In genomic region chr8:90555415-90556078, GRCm38 (mm10) we compare ENCODE assay signal across 17 mouse cellular contexts.
A peak's percentile ranks its signal among the peaks of the same experiment; 100 is the strongest.
DNase-seq lines count a peak whose midpoint lies in the region; ATAC-seq and TF ChIP-seq lines count a peak whose summit lies in the region.
"Had no signal": no experiment of that assay in that cellular context is flagged by ENCODE, and none has a peak within 500 bp of the region (broad histone marks: within the 10 kb centered on the region; RNA-seq: fewer than 3 reads in every experiment).

No protein-coding gene starts in this region.

- H3K36me3 ChIP-seq in limb, embryonic 14.5 days (ENCODE audit: control insufficient read depth, insufficient read depth, low read length) = no peaks in the 10 kb centered on the region
- H3K36me3 ChIP-seq: embryonic facial prominence, embryonic 13.5 days; liver, embryonic 15.5 days had no signal

- no peak overlapping the region for H3K27ac ChIP-seq in limb, embryonic 14.5 days (replicated peaks; ENCODE audit: low read depth, low read length)
- H3K27ac ChIP-seq: embryonic facial prominence, embryonic 13.5 days; forebrain, embryonic 13.5 days; layer of hippocampus, adult 2 months; liver, embryonic 15.5 days had no signal

- no peaks in the 10 kb centered on the region for H3K9me3 ChIP-seq in limb, embryonic 14.5 days (ENCODE audit: control insufficient read depth, low read length)
- H3K9me3 ChIP-seq: embryonic facial prominence, embryonic 13.5 days; forebrain, embryonic 13.5 days; liver, embryonic 15.5 days had no signal

- peak; percentile 84 to 87 for DNase-seq in cerebellum, postnatal 10 days
- DNase-seq in cerebellum, adult 11 months = no peak
- peak; percentile 85 for DNase-seq in left cerebral cortex, postnatal 4 days
- no peak for DNase-seq in left cerebral cortex, postnatal 25 days (ENCODE audit: low spot score in 2 of 2)
- DNase-seq in kidney, adult 8-10 months = peak; percentile 5 to 7
- DNase-seq in limb, embryonic 14.5 days (ENCODE audit: low spot score) = peak; percentile 7
- DNase-seq in spleen, postnatal 36 days (ENCODE audit: low spot score in 2 of 2) = no peak
- DNase-seq: heart, postnatal 4 days; lung, postnatal 14 days; thymus, postnatal 14 days had no signal

- 43% methylated on average over 14 of the region's 14 CpGs for WGBS in limb, embryonic 14.5 days

- H3K4me3 ChIP-seq in limb, embryonic 14.5 days (replicated peaks; ENCODE audit: low read length) = no peak overlapping the region
- H3K4me3 ChIP-seq: embryonic facial prominence, embryonic 13.5 days; forebrain, embryonic 13.5 days; layer of hippocampus, adult 2 months; liver, embryonic 15.5 days had no signal

- H3K4me2 ChIP-seq in limb, embryonic 14.5 days (replicated peaks; ENCODE audit: low read depth, low read length, severe bottlenecking) = no peak overlapping the region
- H3K4me2 ChIP-seq: embryonic facial prominence, embryonic 13.5 days; forebrain, embryonic 13.5 days; heart, embryonic 11.5 days; liver, embryonic 15.5 days had no signal

- no peaks in the 10 kb centered on the region for H3K27me3 ChIP-seq in limb, embryonic 14.5 days (ENCODE audit: control insufficient read depth, insufficient read depth, low read length)
- H3K27me3 ChIP-seq: CH12.LX; embryonic facial prominence, embryonic 13.5 days; forebrain, embryonic 13.5 days; liver, embryonic 15.5 days had no signal

- H3K9ac ChIP-seq in limb, embryonic 14.5 days (ENCODE audit: low read depth, low read length, severe bottlenecking) = no peak overlapping the region
- H3K9ac ChIP-seq: embryonic facial prominence, embryonic 13.5 days; forebrain, embryonic 13.5 days; liver, embryonic 15.5 days had no signal

- intact Hi-C loops in left cerebral cortex, postnatal 4 days (cut with DNase I) = no loop called here
- intact Hi-C loops in left cerebral cortex, postnatal 25 days (cut with DNase I) = no loop called here

- no peaks in the 10 kb centered on the region for H3K4me1 ChIP-seq in limb, embryonic 14.5 days (ENCODE audit: control insufficient read depth, insufficient read depth, low read length)
- H3K4me1 ChIP-seq: embryonic facial prominence, embryonic 13.5 days; forebrain, embryonic 13.5 days; liver, embryonic 15.5 days had no signal

- peak; percentile 76 for ATAC-seq in limb, embryonic 14.5 days (ENCODE audit: low FRiP score, low read depth)
- no peak for ATAC-seq in activated CD4-positive, CD25-positive, alpha-beta regulatory T cell, adult 4 months
- ATAC-seq: forebrain, embryonic 13.5 days had no signal

- no peak for TF ChIP-seq POLR2A in limb, embryonic 14.5 days (IDR thresholded peaks at IDR 0.05; ENCODE audit: borderline replicate concordance, extremely low read depth, insufficient read depth, insufficient read length)

Comparison
In these comparisons a context has a peak if more than half of its experiments do, and no peak if none do; other contexts are left out.
1. DNase-seq: peak in cerebellum, postnatal 10 days (2 of 2), left cerebral cortex, postnatal 4 days (single experiment), kidney, adult 8-10 months (2 of 2) and limb, embryonic 14.5 days (single experiment); none in cerebellum, adult 11 months (single experiment), left cerebral cortex, postnatal 25 days (0 of 2) and spleen, postnatal 36 days (0 of 2).